Mouse (Mus musculus): ENCODE data around the gene Paqr8. TPM values are rescaled to one million over a fixed set of nuclear protein-coding genes. Genes with fewer than 3 reads are reported as not detected.

Gene Paqr8
- total RNA-seq, 2 experiments from 2014 or later, result 110 to 114 TPM

DNA sequence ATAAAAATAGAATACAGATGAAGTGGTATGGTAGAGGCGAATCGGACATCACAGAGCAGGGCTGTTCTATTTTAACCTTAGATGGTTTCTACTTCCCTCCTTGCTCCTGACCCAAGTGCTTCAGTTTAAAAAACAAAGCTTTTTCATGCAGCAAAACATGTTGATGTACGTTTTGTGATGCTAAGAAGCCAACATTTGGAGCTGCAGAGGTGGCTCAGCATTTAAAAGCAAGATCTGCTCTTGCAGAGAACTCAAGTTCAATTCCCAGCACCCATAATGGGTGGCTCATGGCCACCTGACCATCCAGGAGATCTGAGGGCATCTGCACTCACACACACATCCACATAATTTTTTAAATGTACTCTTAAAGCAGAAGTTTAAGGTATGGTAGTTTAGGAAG, 64.5 kb downstream of the Paqr8 start:
- no peak for DNase-seq (ENCODE audit: low spot score in 2 of 2)

DNA sequence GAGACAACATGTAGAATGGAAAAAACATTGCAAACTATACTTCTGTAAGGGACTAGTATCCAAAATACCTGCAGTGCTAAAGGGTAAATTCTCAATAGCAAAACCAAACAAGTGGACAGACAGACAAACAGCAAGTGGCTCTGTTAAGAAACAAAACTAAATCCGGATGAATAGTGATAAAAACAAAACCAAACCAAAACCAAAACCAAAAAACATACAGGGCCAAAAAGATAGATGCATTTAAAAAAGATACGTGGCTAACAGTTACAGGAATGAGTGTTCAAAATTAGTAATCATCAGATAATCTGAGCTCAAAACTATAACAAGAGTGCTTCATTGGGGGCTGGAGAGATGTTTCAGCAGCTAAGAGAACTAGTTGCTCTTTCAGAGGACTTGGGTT, 79.2 kb downstream of the Paqr8 start:
- DNase-seq (ENCODE audit: low spot score in 2 of 2), result no peak

DNA sequence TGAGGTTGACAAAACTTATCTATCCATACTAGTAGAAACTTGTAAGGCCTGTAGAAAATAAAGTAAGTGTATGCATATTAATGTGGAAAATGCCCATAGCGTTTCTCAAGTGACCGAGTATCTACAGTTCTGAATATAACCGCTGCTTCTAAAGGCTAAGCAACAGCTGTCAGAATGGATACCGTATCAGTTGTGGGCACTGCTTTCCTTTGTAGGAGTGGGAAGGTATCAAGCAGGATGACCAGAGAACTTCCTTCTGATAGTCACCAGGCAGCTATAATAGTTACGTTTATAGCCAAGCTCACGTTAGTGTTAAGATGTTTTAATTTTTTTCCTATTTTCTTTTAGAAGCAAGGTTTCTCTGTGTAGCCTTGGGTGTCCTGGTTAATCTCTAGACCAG, 83.0 kb downstream of the Paqr8 start:
- no peak for DNase-seq (ENCODE audit: low spot score in 2 of 2)

DNA sequence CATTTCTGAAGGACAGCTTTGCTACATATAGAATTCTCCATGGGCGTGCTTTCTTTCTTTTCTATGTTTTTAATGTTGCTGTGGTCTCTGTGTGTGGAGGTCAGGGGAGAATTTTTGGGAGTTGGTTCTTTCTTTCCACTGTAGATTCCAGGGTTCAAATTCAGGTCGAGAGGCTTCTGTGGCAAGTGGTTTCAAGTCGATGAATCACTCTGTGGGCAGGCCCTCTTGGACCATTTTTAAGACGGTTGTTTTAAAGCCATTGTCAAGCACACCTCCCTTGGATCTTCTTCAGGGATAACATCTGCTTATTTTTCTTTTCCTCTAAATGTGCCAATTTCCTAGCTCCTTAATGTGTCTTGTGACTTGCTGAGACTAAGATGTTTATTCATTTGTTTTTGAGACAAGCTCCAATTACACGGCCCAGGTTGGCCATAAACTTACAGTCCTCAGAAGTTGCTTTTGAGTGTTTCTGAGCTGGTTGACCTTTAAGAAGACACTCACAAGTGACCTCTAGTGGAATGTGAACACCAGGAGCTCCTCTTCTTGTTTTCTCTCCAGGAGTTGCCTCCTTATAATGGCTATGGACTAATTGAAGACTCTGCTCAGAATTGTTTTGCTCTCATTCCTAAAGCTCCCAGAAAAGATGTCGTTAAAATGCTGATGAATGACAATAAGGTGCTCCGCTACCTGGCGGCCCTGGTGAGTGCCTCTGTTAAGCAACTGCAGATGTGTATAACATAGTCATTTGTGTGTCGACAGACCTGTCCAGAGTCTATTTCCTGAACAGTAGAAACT, 84.1 kb downstream of the Paqr8 start:
- DNase-seq (ENCODE audit: low spot score in 2 of 2), result no peak

DNA sequence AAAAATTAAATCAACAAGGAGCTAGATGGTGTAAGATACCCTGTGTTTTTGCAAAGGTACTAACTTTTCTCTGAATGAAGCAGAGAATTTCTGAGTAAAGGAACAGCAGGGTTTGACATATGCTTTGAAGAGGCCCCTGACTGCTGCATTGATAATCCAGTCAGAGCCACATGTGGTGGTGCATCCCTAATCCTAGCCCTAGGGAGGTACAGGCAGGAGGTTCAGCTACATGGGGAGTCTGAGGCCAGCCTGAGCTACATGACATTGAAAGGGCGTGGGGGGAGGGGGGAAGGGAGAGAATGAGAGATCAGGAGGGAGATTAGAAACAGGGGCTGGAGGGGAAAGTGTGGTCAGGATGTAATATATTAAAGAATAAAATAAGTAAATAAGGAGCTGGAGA, 90.1 kb downstream of the Paqr8 start:
- no peak for DNase-seq (ENCODE audit: low spot score in 2 of 2)

DNA sequence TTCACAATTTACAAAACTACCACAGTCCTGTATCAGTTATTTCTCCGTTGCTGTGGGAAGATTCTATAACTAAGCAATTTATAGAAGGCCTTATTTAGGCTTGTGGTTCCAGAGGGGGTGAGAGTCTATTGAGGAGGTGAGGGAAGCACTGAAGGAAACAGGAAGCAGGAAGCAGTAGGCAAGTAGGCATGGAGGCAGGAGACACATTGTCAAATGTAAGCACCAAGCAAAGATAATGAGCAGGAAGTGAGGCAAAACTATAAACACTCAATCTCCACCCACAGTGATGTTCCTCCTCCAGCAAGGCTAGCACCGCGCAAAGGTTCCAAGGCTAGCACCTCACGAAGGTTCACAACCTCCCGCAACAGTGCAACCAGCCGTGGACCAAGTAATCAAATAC, 91.4 kb downstream of the Paqr8 start:
- no peak for DNase-seq (ENCODE audit: low spot score in 2 of 2)

DNA sequence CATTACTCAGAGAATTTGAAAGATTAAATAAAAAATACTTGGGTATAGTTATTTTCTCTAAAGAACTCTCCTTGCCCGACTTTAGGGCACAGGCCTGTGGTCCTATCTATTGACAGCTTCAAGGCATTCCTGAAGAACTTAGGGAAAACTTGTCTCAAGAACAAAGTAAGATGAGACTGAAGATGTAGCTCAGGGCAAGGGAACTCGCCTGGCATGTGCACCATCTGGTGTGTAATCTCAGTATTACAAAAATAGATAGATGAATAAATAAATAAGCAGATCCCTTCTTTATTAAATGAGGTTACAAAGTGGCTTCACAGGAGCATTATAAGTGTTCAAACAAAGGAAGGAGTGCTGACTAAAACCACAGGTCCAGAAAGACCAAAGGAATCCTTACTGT, 93.7 kb downstream of the Paqr8 start:
- no peak for DNase-seq (ENCODE audit: low spot score in 2 of 2)

DNA sequence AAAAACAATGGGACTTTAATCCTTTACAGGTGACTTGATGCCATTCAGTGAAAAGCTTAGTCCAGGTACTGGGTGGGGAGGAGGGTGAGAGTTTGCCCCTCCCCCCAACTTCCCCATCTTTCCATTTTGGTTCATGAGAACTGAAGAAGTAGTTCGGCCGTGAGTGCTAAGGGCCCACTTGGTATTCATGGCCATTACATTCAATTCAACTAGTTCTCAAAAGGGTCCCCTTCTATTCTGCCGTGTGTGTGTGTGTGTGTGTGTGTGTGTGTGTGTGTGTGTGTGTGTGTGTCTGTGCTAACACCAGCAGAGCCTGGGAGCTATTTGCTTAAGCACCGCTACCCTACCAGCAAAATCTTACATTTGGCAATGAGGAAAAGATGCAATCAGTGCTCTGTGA, 94.2 kb downstream of the Paqr8 start:
- no peak for DNase-seq (ENCODE audit: low spot score in 2 of 2)

DNA sequence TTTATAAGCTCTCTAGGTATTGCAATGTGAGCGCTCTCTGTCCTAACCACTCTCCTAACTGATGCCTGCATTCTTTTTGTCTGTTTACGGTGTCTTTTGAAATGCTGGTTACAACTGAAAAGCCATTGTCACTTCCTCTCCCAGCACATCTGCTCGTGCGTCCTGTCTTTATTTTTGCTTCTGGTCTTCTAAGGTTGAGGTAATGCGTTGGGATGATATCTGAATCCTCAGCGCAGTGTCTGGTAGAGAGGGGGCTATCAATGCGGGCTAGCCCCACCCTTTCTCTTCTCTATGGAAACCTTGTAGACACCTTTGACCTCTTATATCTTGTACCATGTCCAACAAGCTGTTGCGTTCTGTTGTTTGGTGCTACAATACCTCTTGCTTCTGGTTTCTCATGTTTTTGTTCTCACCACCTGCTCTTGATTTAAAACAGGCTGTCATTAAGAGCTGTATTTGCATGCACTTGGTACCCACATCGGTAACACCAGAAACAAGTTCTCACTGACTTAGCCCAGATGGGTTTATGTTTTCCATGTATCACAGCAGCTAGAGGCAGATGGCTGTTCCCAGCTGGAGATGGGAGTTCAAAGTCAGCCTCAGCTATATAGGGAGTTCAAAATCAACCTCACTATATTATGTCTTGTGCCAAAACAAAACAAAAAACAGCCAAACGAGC, 96.1 kb downstream of the Paqr8 start:
- DNase-seq (ENCODE audit: low spot score in 2 of 2), result no peak

Other genes with a start within 250 kb of the Paqr8 start
- gene Il17a, start 159.7 kb upstream of the Paqr8 start, total RNA-seq (2021), result not detected
- not detected for gene Il17f, start 100.0 kb upstream of the Paqr8 start, total RNA-seq (2021)
- 1 to 10 TPM; 1.9 to 2.8 TPM for gene Mcm3, start 70.3 kb upstream of the Paqr8 start, total RNA-seq (2021)
- under 1 TPM; 0.61 to 0.93 TPM for gene Efhc1, start 61.0 kb downstream of the Paqr8 start, total RNA-seq (2021)
- 1 to 10 TPM; 1.0 to 1.1 TPM for gene Tram2, start 188.6 kb downstream of the Paqr8 start, total RNA-seq (2021)

Data from left cerebral cortex, adult 18-20 months (tissue).